Mouse (Mus musculus): ENCODE data around the gene Psmd8.

Psmd8 gene

GRCm38 (mm10) chr7:29134693-29135386 lies 45.7 kb downstream of the Psmd8 start, which contains the start of gene Rasgrp4:
Gene Rasgrp4 (plus strand): TSS chr7:29134851.
- DNase-seq (ENCODE audit: low spot score), result no peak

GRCm38 (mm10) chr7:29134230-29134629 lies 46.3 kb downstream of the Psmd8 start:
- no peak for DNase-seq (ENCODE audit: low spot score)

DNA sequence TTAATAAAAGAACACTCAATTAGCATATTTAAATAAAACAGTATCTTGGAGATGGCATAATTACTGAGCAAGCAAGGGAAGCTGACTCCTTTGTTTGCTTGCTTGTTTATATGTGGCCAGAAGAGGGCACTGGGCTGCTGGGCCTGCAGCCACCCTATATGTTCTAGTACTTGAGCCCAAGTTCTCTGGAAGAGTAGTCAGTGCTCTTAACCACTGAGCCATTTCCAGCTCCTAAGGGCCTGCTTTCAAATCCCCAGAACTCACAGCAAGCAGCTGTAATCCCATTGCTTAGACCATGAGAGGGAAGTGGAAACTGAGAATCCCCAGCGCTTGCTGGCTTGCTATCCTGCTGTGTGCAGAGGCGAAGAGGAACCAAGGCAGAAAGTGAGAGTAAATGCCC lies 51.8 kb downstream of the Psmd8 start:
- DNase-seq (ENCODE audit: low spot score), result no peak

GRCm38 (mm10) chr7:29126173-29126915 lies 54.2 kb downstream of the Psmd8 start:
- DNase-seq (ENCODE audit: low spot score), result peak; percentile 43

DNA sequence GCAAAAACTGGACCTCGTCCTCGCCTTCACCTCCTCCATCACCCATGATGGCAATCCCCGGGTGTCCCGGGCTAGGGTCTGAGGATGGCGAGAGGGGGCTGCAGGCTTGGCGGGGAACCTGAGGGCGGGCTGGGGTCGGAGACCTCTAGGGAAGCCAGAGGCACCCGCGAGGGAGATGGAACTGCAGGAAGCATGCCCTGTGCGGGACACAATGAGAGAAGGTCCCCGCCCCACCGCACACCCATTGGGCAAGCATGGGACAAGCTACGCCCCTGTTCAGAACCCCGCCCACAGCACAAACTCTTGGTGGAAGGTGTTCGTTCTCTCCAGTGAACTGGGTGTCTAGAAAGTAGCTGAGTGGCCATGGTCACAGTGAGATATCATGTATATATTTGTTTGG lies 55.5 kb downstream of the Psmd8 start, which contains the start of gene Ryr1:
Ryr1 (minus strand) TSS at position 210 of the 400 bp plus-strand sequence.
- DNase-seq (ENCODE audit: low spot score), result no peak
